Mouse (Mus musculus) testis, adult 10 weeks (tissue): Measurements from ENCODE around the gene Calr3. TPM values are rescaled to one million over a fixed set of nuclear protein-coding genes. Genes with fewer than 3 reads are reported as not detected.

ENCODE experiments used
- polyA plus RNA-seq: library from polyadenylated mRNA; stranded (reverse); fragments of 350-450 nt; fragmentation: Illumina TruSeq; extraction: RNeasy Lipid Tissue Mini Kit (QIAGEN cat#74804); gene quantifications from one replicate; pipeline ENCODE4 v1.2.3, GENCODE M21; 2014; ENCODE audit warnings: low read depth, low replicate concordance

Gene Calr3
- polyA plus RNA-seq, result 92.0 TPM

DNA sequence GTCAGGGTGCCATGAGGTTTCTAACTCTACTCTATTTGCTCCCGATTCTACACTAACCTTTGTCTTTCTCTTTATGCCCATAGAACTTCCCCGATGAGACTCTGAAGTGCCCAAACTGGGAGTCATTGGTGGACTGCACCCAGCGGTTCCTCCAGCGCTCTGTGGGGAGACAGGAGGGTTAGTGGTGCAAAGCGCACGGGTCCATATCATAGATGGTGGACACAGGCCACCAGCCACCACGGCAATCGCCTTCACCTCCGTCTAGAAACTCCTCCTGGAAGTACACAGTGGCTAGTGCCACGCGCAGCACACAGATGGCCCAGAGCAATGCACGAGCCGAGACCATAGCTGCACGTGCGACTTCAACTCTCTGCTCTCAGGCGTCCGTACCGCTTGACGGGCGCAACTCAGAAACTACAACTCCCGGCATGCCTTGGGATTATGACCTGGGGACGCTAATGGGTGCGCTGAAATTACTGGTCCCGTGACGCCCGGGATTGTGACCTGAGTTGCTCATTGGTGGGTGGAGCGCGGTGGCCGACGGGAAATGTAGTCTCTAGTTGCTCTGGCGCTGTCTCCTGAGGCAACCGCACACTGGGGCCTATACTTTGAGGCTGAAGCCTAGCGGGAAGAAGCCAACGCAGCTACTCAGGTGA lies at the start of gene Calr3, which contains the start of gene 1700030K09Rik:
Gene Calr3 (minus strand): TSS at position 533 of the 656 bp plus-strand sequence.
Gene 1700030K09Rik (plus strand): TSS at position 543 of the 656 bp plus-strand sequence.

DNA sequence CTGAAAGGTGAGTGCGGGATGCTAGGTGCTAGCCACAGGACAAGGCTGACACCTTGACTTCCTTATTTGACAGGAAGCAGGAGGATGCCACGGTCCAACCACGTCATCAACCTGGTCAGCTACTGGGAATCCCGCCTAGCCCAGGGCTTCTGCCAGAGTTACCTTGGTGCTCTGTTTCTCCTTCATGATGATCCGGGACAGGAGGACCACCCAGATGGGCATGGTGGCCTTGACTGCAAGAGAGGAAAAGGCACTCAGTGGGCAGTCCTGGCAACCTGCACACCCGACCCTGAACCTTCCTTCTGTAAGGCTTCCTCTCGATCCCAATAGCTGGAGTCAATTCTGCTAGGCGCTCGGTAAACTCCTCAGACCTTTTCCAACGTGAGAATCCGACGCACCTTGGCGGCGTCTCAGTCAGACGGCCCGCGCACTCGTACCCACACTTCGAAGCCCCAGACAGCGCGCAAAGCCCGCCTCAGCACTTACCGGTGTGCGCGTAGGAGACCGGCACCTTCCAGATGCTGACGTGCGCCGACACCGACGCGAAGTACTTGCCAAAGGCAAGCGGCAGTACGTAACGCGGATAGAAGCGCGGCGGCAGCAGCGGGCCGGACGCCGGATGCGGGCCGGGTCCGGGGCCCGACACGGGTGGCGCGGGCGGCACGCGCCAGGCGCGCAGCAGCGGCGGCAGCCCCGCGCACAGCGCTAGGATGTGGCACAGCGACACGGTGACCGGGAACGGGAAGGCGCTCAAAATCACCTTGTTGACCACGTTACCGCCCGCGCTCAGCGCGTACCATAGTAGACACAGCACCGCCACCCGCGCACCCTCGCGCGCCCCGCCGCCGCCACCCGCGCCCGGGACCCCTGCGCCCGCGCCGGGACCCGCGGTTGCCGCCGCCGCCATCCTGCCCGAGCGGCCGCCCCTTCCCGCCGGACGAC lies 48.3 kb upstream of the Calr3 start, which contains the start of gene Slc35e1:
Gene Slc35e1 (minus strand): TSS at position 935 of the 942 bp plus-strand sequence.

DNA sequence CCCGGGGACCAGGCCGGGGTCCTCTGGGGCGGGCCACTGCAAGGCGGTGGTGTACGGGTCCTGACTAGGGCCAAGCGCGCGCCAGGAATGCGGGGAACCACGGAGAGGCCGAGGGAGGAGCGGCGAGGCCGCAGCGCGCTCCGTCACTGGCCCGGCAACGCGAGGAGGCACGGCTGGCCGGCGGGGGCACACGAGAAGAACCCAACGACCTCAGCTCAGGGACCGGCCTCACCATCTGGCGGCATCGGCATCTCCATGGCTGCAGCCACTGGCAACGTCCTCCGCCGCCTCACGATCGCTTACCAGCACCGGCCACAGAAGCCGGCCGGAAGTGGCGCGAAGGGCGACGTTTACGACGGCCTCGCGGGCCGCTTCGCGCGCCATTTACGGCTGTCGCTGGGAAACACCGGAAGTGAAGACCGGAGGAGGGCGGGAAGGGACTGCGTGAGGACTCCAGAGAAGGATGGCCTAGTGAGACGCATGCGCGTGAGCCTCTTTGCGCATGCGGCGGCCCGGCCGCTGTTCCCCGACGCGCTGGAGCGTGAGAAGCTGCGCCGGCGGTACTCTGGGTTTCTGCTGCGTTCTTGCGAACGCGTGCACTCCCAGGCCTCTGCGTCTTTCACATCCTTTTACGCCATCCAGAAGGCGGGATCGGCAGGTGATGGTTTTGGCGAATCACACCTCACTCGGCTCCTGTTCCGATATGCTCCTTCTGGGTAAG lies 31.3 kb upstream of the Calr3 start, which contains the start of gene Cherp:
Gene Cherp (minus strand): TSS at position 401 of the 721 bp plus-strand sequence.

DNA sequence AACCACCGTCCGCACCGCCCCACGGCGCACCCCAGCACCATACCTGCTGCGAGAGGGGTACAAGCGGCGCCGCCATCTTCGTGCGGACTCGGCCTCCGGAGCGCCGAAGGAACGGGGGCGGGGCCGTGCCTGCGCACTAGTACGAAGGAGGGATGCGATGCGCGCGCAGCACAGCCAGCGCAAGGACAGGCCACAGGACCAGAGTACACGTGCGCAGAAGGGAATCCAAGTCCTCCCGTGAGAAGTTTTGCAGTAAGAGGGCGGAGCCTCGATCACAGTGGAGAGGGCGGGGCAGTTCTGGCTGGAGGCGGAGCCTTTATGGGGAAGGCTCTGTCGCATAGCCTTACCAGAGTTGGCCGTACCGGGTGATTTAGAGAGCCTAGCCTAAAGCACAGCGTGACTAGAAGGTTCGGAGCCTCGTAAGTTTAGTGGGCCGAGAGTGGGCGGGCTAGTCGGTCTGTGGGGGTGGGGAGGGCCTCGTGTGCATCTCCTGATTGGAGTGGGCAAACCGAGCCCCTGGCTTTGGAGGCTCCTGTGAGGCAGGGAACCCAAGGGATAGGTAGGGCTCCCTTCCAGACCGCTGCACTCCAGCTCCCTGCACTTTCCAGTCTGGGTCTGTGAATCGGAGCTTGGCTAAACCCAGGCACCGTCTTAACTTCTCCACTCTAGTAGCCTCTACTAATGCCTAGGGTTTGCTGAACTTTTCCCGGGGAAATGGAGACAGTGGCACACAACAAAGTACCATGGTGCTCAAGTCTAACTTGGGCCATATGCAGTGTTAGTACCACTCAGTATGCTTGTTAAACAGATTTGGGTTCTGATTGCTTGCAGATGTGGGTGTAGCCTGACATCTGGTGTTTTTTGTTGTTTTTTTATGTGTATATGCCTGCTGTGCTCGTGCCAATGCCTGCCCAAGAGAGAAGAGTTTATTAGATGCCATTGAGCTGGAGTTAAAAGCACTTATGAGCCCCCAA lies 22.0 kb downstream of the Calr3 start, which contains the start of gene Eps15l1:
Gene Eps15l1 (minus strand): TSS at position 99 of the 974 bp plus-strand sequence.

Other genes with a start within 250 kb of the Calr3 start
- 0.31 TPM for gene Cib3, start 231.0 kb downstream of the Calr3 start, polyA plus RNA-seq
- not detected for gene Gm11034, start 230.2 kb downstream of the Calr3 start, polyA plus RNA-seq
- gene Fam32a, start 224.1 kb downstream of the Calr3 start, polyA plus RNA-seq, result 10.3 TPM
- gene Ap1m1, start 203.9 kb downstream of the Calr3 start, polyA plus RNA-seq, result 90.0 TPM
- gene Gm10282, start 138.6 kb downstream of the Calr3 start, polyA plus RNA-seq, result 0.81 TPM
- gene Klf2, start 124.8 kb downstream of the Calr3 start, polyA plus RNA-seq, result 5.9 TPM
- gene Eps15l1, start 22.4 kb downstream of the Calr3 start, polyA plus RNA-seq, result 11.7 TPM
- 8.8 TPM for gene 1700030K09Rik, start within 50 bp of the Calr3 start, polyA plus RNA-seq
- gene Cherp, start 31.4 kb upstream of the Calr3 start, polyA plus RNA-seq, result 4.6 TPM
- 3.0 TPM for gene Slc35e1, start 48.7 kb upstream of the Calr3 start, polyA plus RNA-seq
- 17.1 TPM for gene Med26, start 104.4 kb upstream of the Calr3 start, polyA plus RNA-seq
- gene Smim7, start 127.2 kb upstream of the Calr3 start, polyA plus RNA-seq, result 16.0 TPM
- 0.28 TPM for gene Tmem38a, start 128.2 kb upstream of the Calr3 start, polyA plus RNA-seq
- 0.20 TPM for gene Nwd1, start 202.8 kb upstream of the Calr3 start, polyA plus RNA-seq